Mouse (Mus musculus) gastrocnemius, postnatal 25 days (tissue): ENCODE results near the gene Hnrnpll. TPM values are rescaled to one million over a fixed set of nuclear protein-coding genes. Genes with fewer than 3 reads are reported as not detected.

ENCODE experiments used
- DNase-seq: peaks from one replicate; pipeline ENCODE4 v3.0.0; 2022
- long read RNA-seq, 2 experiments: library from polyadenylated mRNA; stranded (forward); transcript quantifications; one replicate each; pipeline ENCODE4 v2.0.0; 2021
- total RNA-seq, 2 experiments: library from RNA; stranded (reverse); gene quantifications; 1 replicate in 1 of 2; 2 replicates in 1 of 2; pipeline ENCODE4 v1.2.3; 2021

Gene Hnrnpll
- total RNA-seq, result 10 to 100 TPM; 13.7 to 14.6 TPM
- long read RNA-seq, experiment 1, transcript Hnrnpll-205 (13 exons, 3,009 nt), result minor isoform, 5 of 15 reads
- long read RNA-seq, experiment 1, transcript Hnrnpll-201 (13 exons, 3,116 nt), result major isoform, 6 of 15 reads
- long read RNA-seq, experiment 1, partial matches to known transcripts, result 2 of 15 reads
- long read RNA-seq, experiment 1, other reads (novel, unspliced or antisense), result 2 of 15 reads
- long read RNA-seq, experiment 2, full-length matches to known transcripts, result 27 of 28 reads
- long read RNA-seq, experiment 2, partial matches to known transcripts, result 1 of 28 reads
- long read RNA-seq, experiment 2, other reads (novel, unspliced or antisense), result 0 of 28 reads

- peak; percentile 98 for DNase-seq
These were observed at the start of gene Hnrnpll for GRCm38 (mm10) chr17:80061783-80062619. Gene Hnrnpll, minus strand, starts transcription at chr17:80062334.

DNA sequence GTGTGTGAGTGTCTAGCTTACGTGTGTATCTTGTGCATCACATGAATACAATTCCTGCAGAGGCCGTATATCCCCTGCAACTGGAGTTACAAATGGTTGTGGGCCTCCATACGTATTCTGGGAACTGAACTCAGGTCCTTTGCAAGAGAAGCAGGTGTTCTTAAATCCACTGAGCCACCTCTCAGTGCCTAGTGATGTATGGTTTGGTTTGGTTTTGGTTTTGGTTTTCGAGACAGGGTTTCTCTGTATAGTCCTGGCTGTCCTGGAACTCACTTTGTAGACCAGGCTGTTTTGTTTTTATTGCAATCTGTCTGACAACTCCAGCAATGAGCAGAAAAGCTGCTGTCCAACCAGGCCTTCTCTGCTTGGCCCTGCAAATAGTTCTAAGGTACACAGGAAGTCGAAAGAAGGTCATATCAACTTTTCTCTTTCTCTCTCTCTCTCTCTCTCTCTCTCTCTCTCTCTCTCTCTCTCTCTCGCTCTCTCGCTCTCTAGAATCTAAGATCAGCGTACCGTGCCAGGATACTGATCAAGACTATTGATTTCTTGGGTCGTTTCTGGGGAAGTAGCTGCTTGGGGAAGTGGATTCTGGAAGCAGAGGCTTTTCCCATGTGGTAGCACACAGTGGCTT, 43.3 kb upstream of the Hnrnpll start:
- no peak for DNase-seq

- DNase-seq, result no peak
These were observed 37.7 kb upstream of the Hnrnpll start for GRCm38 (mm10) chr17:80099823-80100222.

DNA sequence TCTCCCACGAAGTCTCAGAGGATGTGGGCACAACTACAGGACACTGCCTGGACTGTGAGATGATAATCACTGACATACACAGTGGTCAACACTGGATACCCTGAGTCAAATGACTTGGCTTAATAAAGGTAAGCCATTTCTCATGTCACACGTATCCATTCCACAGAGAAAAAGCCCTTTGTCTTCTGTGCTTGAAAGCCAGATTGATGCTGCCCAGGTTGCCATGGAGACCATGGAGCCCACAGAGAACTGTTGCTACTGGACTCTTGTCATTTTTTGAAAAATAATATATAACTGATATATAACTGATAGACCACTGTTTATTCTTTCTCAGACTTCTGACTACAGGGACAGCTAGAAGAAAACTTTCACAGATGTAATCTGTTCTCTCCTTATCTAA, 35.1 kb upstream of the Hnrnpll start:
- no peak for DNase-seq

- DNase-seq, result no peak
These were observed 34.6 kb upstream of the Hnrnpll start for GRCm38 (mm10) chr17:80096720-80097114.

GRCm38 (mm10) chr17:80096043-80096719, 34.0 kb upstream of the Hnrnpll start:
- DNase-seq, result peak; percentile 24

DNA sequence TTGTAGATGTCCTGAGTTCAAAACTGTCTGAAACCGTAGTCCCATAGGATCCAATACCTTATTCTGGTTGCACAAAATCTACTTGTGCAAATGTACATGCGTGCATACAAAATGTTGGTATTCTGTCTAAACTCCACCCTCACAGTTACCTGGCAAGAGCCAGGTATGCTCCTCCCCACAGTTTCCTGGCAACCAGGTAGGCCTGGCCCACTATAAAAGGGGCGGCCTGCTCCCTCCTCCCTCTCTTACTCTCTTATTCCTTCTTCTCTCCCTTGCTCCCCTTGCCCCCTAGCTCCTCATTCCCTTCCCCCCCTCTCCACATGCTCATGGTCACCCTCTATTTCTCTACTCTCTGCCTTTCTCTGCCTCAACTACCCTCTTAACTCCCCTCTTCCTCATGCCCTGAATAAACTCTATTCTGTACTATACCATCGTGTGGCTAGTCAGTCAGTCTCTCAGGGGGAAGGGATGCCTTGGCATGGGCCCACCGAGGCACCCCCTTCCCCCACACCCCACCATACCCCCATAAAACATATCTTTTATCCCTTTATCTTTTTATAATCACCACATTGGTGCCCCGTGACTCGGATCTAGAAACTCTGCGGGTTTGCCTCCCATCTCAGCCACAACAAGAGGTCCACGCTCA, 33.2 kb upstream of the Hnrnpll start:
- no peak for DNase-seq

DNA sequence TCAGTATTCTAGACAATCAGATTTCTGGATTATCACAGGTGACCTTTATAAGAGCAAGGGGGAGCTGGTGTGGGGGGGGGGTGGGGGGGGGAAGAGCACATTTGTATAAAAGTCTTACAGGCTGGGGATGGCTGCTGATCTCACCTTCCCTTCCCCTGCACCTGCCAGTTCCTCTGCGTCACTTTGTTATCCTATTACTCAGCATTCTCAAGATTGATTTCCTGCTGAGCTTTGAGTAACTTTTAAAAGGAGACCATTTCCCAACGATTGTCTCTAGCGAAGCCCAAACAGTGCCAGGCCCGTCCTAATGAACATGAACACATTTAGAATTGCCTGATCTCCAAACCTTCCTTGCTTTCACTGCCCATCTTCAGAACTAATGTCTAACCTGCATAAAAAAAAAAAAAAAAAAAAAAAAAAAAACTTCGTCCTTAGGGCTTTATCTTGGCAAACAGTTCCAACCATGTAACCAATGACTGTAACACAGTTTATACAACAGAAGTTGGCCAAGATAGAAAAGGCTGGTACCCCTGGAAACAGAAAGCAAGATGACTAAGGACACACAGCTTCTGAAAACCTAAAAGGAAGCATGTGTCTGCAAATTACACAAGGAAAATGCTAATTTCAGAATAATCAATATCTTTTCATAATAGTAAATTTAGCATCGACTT, 29.9 kb upstream of the Hnrnpll start:
- no peak for DNase-seq

- DNase-seq, result no peak
These were observed 28.4 kb upstream of the Hnrnpll start for GRCm38 (mm10) chr17:80090551-80090950.

DNA sequence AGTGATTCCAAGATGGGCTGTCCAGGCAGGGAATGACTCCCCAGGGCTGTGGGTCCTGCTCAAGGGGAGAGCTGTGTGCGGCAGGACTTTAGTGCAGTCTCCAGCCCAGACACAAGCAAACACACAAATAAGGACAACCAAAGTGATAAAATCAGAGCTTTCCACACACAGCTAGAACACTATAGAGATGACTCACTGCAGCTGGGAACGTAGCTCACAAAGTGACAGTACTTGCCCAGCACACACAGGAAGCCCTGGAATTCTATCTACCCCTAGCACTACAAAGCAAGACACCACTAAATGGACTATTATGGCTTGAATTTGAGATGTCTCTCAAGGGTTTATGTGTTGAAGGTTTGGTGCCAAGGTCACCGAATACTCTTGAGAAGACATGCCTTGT, 26.0 kb upstream of the Hnrnpll start:
- DNase-seq, result no peak

DNA sequence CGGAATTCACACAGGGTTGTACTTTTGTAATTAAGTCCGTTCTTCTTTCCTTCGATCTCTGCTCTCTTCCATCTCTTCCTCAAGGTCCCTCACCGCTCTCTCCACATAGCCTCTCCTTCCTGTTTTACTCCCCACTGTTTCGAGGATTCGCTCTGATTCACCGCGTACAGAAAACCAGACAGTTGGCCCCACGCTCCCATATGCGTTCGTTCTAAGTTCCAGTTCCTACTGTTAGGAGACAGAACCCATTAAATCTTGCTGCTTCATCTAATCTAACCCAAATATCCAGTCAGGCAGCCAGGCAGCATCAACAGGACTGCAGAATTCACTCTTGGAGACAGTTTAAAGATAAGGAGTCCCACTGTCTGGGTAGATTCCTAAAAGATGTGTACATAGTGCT, 24.5 kb upstream of the Hnrnpll start:
- DNase-seq, result no peak

GRCm38 (mm10) chr17:80084424-80084823, 22.3 kb upstream of the Hnrnpll start:
- no peak for DNase-seq

DNA sequence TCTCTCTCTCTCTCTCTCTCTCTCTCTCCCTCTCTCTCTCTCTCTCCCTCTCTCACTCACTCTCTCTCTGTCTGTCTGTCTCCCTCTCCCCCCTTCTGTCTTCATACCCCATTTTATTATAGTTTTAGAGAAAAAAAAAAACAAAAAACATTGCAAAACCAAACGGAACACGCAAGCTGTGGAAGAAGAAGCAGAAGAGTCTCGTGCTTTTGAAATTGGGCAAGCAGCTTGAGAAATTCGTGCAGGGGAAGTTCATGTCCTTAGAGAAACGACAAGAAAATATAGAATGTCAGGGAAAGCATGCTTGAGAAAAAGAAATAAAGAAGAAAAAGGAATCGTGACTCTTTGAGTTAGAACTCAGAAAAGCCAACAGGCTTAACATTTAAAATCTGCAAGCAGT, 21.1 kb upstream of the Hnrnpll start:
- no peak for DNase-seq

GRCm38 (mm10) chr17:80078726-80079125, 16.6 kb upstream of the Hnrnpll start:
- DNase-seq, result no peak

DNA sequence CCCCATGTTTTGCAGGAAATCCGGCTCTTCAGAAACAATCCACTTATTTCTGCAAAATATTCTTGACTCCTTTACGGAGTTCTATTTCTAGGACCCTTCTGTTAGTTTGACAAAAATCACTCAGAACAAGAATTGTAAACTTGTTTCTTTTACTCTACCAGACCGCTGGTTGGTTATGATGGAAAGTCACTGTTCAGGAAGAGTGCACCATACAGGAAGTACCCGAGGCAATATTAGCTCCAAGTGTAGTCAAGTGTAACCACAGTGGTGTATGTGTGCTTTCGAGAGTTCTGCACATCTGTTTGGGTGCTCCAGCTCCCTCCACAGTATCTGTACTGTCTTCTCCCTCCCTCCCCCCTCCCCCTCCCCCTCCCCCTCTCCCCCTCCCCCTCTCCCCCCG, 5.1 kb upstream of the Hnrnpll start:
- DNase-seq, result no peak

DNA sequence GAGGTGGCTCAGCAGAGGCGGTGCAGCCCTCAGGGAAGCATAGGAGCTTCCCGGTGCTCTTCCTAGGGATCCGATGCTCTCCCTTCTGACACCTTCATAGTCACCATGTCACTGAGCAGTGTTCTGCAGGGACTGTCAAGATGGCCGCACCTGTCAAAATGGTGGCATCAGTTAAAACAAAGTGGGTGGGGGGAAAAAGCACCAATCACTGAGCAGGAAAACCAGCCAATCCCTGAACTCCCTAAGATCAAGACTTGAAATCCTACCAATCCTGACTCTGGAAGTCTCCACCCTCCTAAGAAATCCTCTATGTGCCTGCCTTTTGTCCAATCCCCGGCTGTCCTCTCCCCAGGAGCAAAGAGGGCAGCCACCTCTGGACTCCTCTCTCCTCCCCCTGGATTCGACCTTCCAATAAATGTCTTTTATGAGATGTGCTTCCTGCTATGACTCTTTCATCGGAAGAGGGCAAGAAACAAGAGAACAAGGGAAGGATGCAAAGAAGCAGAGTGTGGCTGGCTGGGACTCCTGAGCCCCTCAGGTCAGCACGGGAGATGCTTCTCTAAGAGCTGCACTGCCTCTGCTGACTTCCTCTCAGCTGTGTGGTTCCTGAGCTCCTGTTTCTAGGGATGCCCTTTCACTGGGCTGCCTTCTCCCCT, 1.8 kb upstream of the Hnrnpll start:
- no peak for DNase-seq

- no peak for DNase-seq
These were observed 1.3 kb upstream of the Hnrnpll start for GRCm38 (mm10) chr17:80063386-80063785.

GRCm38 (mm10) chr17:80062620-80063010, 481 bp upstream of the Hnrnpll start:
- no peak for DNase-seq

DNA sequence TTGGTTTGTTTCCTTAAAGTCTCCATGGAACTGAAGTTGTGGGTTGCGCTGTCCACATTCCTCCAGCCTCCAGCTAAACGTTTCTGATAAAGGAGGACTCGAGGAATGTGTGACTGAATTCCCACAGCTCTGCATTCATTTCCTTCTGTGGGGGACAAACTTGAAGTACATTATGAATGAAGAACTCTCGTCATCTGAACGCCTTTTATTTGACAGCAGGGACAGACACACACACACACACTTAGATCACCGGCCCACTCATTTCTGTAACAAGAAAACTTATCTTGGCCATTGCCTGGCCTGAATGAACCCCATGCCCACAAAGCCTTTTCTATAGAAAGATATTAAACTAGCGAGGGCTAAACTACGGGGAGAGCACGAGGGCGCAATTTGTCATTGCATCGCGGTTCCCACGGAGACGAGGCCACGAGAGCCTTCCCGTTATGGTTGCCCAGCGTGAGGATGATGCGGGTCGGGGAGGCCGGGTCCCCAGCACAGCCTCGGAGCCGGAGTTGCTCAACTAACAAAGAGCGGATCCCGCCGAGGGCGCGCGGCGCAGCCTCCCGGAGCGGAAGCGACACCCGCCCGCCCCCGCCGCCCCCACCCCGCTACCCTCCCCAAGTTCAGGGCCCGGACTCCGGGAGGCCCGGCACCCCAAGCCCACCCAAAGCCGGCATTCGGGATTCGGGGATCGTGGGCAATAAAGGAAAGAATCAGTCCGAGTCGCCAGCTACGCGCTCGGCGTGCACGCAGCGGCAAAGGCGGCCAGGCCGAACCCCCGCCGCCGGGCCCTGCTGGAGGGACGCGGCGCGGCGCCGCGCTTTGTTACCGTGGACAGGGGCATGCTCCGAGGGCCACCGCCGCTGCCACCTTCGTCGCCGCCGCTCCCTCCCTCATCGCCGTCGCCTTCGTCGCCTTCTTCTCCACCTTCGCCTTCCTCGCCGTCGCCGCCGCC, 1.0 kb downstream of the Hnrnpll start:
- peak; percentile 52 for DNase-seq

DNA sequence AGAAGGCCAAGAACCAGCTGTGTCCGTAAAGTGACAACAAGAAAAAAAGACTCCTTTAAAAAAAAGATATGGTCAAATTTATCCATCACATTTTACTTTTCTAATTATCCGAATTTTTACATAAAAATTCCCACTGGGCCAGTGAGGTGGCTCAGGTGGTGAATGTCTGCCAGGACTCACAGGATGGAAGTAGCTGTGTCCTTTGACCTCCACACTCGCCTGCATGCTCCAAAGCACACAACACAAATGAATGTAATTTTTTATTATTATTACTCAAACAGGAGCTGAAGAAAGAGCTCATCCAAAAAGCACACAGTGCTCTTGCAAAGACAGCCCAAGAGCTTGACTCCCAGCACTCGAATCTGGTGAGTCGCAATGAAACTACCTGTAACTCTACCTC, 2.0 kb downstream of the Hnrnpll start:
- no peak for DNase-seq
